Mouse (Mus musculus): Measurements from ENCODE around the gene Tmem81.

DNA sequence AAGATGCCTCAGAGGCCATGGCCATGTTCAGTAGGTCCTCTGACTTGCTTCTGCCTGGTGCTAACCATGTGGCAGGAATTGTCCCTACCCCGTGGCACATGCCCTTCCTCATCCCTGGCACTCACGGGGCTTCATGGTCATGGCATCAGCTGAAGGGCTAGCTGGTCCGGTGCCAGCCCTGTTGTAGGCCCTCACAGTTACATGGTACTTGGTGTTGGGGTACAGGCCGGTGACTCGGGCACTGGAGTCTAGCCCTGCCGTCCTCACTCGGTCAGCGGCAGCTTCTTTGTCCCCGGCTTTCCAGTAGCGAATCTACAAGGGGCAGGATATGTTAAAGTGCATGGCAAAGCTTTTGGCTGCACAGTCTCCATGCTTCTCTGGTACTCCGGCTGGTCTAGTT, 10.7 kb downstream of the Tmem81 start:
- TF ChIP-seq CTCF (IDR thresholded peaks at IDR 0.05; ENCODE audit: low read depth, low read length) (no peak), GATA1 (IDR thresholded peaks at IDR 0.05; ENCODE audit: borderline replicate concordance, low read length) (no peak), POLR2AphosphoS5 (IDR thresholded peaks at IDR 0.05; ENCODE audit: insufficient replicate concordance, low read depth, low read length) (no peak)
